Mouse (Mus musculus): ENCODE measurements around the gene 5730455P16Rik. TPM values are rescaled to one million over a fixed set of nuclear protein-coding genes. Genes with fewer than 3 reads are reported as not detected.

The 5730455P16Rik gene
- polyA plus RNA-seq, 1 experiment from 2014 or later: 15.9 TPM

- ATAC-seq (replicated peaks; ENCODE audit: low FRiP score) (no peak), DNase-seq (ENCODE audit: low spot score) (peak; percentile 69)
- no peaks in the 10 kb centered on the region for H3K36me3 ChIP-seq (ENCODE audit: control insufficient read depth, insufficient read depth, low read length)
- H3K4me2 ChIP-seq: no peak overlapping the region
- no peaks in the 10 kb centered on the region for H3K27me3 ChIP-seq (replicated peaks; ENCODE audit: control insufficient read depth, insufficient read depth, low read length)
- no peaks in the 10 kb centered on the region for H3K4me1 ChIP-seq (replicated peaks; ENCODE audit: control insufficient read depth, insufficient read depth, low read length)
- H3K9ac ChIP-seq (ENCODE audit: low read depth, low read length): no peak overlapping the region
- no peaks in the 10 kb centered on the region for H3K9me3 ChIP-seq (ENCODE audit: control insufficient read depth, low read length)
- WGBS: 68% methylated on average over 5 of the region's 5 CpGs
- H3K27ac ChIP-seq (ENCODE audit: low read depth, low read length): no peak overlapping the region
- H3K4me3 ChIP-seq (ENCODE audit: low read depth, low read length): no peak overlapping the region
Observed at GRCm38 (mm10) chr11:80351832-80352430, 25.9 kb downstream of the 5730455P16Rik start.

- Histone ChIP-seq H3K27ac (ENCODE audit: low read depth, low read length) (no peak overlapping the region), H3K4me1 (replicated peaks; ENCODE audit: control insufficient read depth, insufficient read depth, low read length) (no peaks in the 10 kb centered on the region), H3K36me3 (ENCODE audit: control insufficient read depth, insufficient read depth, low read length) (no peaks in the 10 kb centered on the region), H3K9ac (ENCODE audit: low read depth, low read length) (no peak overlapping the region), H3K9me3 (ENCODE audit: control insufficient read depth, low read length) (no peaks in the 10 kb centered on the region), H3K4me2 (no peak overlapping the region), H3K27me3 (replicated peaks; ENCODE audit: control insufficient read depth, insufficient read depth, low read length) (no peaks in the 10 kb centered on the region), H3K4me3 (ENCODE audit: low read depth, low read length) (no peak overlapping the region)
- ATAC-seq (replicated peaks; ENCODE audit: low FRiP score) (no peak), DNase-seq (ENCODE audit: low spot score) (no peak)
- 27% methylated on average over 2 of the region's 2 CpGs for WGBS
Observed at GRCm38 (mm10) chr11:80342482-80342881, 35.4 kb downstream of the 5730455P16Rik start.

- ATAC-seq (replicated peaks; ENCODE audit: low FRiP score) (no peak), DNase-seq (ENCODE audit: low spot score) (no peak)
- Histone ChIP-seq H3K27ac (ENCODE audit: low read depth, low read length) (no peak overlapping the region), H3K4me2 (no peak overlapping the region), H3K27me3 (replicated peaks; ENCODE audit: control insufficient read depth, insufficient read depth, low read length) (peaks cover 6% of the 10 kb centered on the region), H3K4me1 (replicated peaks; ENCODE audit: control insufficient read depth, insufficient read depth, low read length) (no peaks in the 10 kb centered on the region), H3K36me3 (ENCODE audit: control insufficient read depth, insufficient read depth, low read length) (no peaks in the 10 kb centered on the region), H3K9ac (ENCODE audit: low read depth, low read length) (no peak overlapping the region), H3K4me3 (ENCODE audit: low read depth, low read length) (no peak overlapping the region), H3K9me3 (ENCODE audit: control insufficient read depth, low read length) (no peaks in the 10 kb centered on the region)
- 32% methylated on average over 6 of the region's 6 CpGs for WGBS
Observed at GRCm38 (mm10) chr11:80336351-80336730, 41.5 kb downstream of the 5730455P16Rik start.

- Histone ChIP-seq H3K9ac (ENCODE audit: low read depth, low read length) (no peak overlapping the region), H3K4me1 (replicated peaks; ENCODE audit: control insufficient read depth, insufficient read depth, low read length) (no peaks in the 10 kb centered on the region), H3K27me3 (replicated peaks; ENCODE audit: control insufficient read depth, insufficient read depth, low read length) (peaks cover 6% of the 10 kb centered on the region), H3K4me3 (ENCODE audit: low read depth, low read length) (no peak overlapping the region), H3K9me3 (ENCODE audit: control insufficient read depth, low read length) (no peaks in the 10 kb centered on the region), H3K36me3 (ENCODE audit: control insufficient read depth, insufficient read depth, low read length) (no peaks in the 10 kb centered on the region), H3K27ac (ENCODE audit: low read depth, low read length) (no peak overlapping the region), H3K4me2 (no peak overlapping the region)
- ATAC-seq (replicated peaks; ENCODE audit: low FRiP score) (no peak), DNase-seq (ENCODE audit: low spot score) (no peak)
- 8% methylated on average over 7 of the region's 7 CpGs for WGBS
Observed at GRCm38 (mm10) chr11:80335609-80336350, 42.1 kb downstream of the 5730455P16Rik start.

GRCm38 (mm10) chr11:80332709-80333400 lies 45.0 kb downstream of the 5730455P16Rik start:
- Histone ChIP-seq H3K4me3 (ENCODE audit: low read depth, low read length) (no peak overlapping the region), H3K9me3 (ENCODE audit: control insufficient read depth, low read length) (no peaks in the 10 kb centered on the region), H3K36me3 (ENCODE audit: control insufficient read depth, insufficient read depth, low read length) (no peaks in the 10 kb centered on the region), H3K27me3 (replicated peaks; ENCODE audit: control insufficient read depth, insufficient read depth, low read length) (peaks cover 6% of the 10 kb centered on the region), H3K4me2 (no peak overlapping the region), H3K9ac (ENCODE audit: low read depth, low read length) (no peak overlapping the region), H3K4me1 (replicated peaks; ENCODE audit: control insufficient read depth, insufficient read depth, low read length) (no peaks in the 10 kb centered on the region), H3K27ac (ENCODE audit: low read depth, low read length) (no peak overlapping the region)
- WGBS: 62% methylated on average over 12 of the region's 12 CpGs
- no peak for ATAC-seq (replicated peaks; ENCODE audit: low FRiP score)
- no peak for DNase-seq (ENCODE audit: low spot score)

- no peak for DNase-seq (ENCODE audit: low spot score)
- H3K27me3 ChIP-seq (replicated peaks; ENCODE audit: control insufficient read depth, insufficient read depth, low read length): no peaks in the 10 kb centered on the region
- H3K4me1 ChIP-seq (replicated peaks; ENCODE audit: control insufficient read depth, insufficient read depth, low read length): no peaks in the 10 kb centered on the region
- H3K4me3 ChIP-seq (ENCODE audit: low read depth, low read length): no peak overlapping the region
- H3K36me3 ChIP-seq (ENCODE audit: control insufficient read depth, insufficient read depth, low read length): no peaks in the 10 kb centered on the region
- 77% methylated on average over 6 of the region's 6 CpGs for WGBS
- no peak for ATAC-seq (replicated peaks; ENCODE audit: low FRiP score)
- no peaks in the 10 kb centered on the region for H3K9me3 ChIP-seq (ENCODE audit: control insufficient read depth, low read length)
- H3K9ac ChIP-seq (ENCODE audit: low read depth, low read length): no peak overlapping the region
- no peak overlapping the region for H3K27ac ChIP-seq (ENCODE audit: low read depth, low read length)
- H3K4me2 ChIP-seq: no peak overlapping the region
Observed at GRCm38 (mm10) chr11:80324636-80325035, 53.2 kb downstream of the 5730455P16Rik start.

- Histone ChIP-seq H3K27ac (ENCODE audit: low read depth, low read length) (no peak overlapping the region), H3K27me3 (replicated peaks; ENCODE audit: control insufficient read depth, insufficient read depth, low read length) (no peaks in the 10 kb centered on the region), H3K4me1 (replicated peaks; ENCODE audit: control insufficient read depth, insufficient read depth, low read length) (no peaks in the 10 kb centered on the region), H3K4me2 (no peak overlapping the region), H3K9ac (ENCODE audit: low read depth, low read length) (no peak overlapping the region), H3K9me3 (ENCODE audit: control insufficient read depth, low read length) (no peaks in the 10 kb centered on the region), H3K4me3 (ENCODE audit: low read depth, low read length) (no peak overlapping the region), H3K36me3 (ENCODE audit: control insufficient read depth, insufficient read depth, low read length) (no peaks in the 10 kb centered on the region)
- 42% methylated on average over 13 of the region's 13 CpGs for WGBS
- ATAC-seq (replicated peaks; ENCODE audit: low FRiP score) (no peak), DNase-seq (ENCODE audit: low spot score) (peak; percentile 37)
Observed at GRCm38 (mm10) chr11:80323255-80323654, 54.6 kb downstream of the 5730455P16Rik start.

GRCm38 (mm10) chr11:80315743-80316639 lies 61.8 kb downstream of the 5730455P16Rik start:
- peaks cover 5% of the 10 kb centered on the region; the same call in 1 of the 2 replicates for H3K27me3 ChIP-seq (replicated peaks; ENCODE audit: control insufficient read depth, insufficient read depth, low read length)
- ATAC-seq (replicated peaks; ENCODE audit: low FRiP score) (no peak), DNase-seq (ENCODE audit: low spot score) (no peak)
- H3K9me3 ChIP-seq (ENCODE audit: control insufficient read depth, low read length): no peaks in the 10 kb centered on the region
- H3K4me2 ChIP-seq: no peak overlapping the region
- H3K9ac ChIP-seq (ENCODE audit: low read depth, low read length): no peak overlapping the region
- H3K4me3 ChIP-seq (ENCODE audit: low read depth, low read length): no peak overlapping the region
- H3K27ac ChIP-seq (ENCODE audit: low read depth, low read length): no peak overlapping the region
- WGBS: 60% methylated on average over 10 of the region's 10 CpGs
- H3K4me1 ChIP-seq (replicated peaks; ENCODE audit: control insufficient read depth, insufficient read depth, low read length): no peaks in the 10 kb centered on the region
- H3K36me3 ChIP-seq (ENCODE audit: control insufficient read depth, insufficient read depth, low read length): no peaks in the 10 kb centered on the region

All from liver, embryonic 11.5 days (tissue).